Mouse (Mus musculus): ENCODE results near the gene Cldn5. TPM values are rescaled to one million over a fixed set of nuclear protein-coding genes. Genes with fewer than 3 reads are reported as not detected.
A peak's percentile ranks its signal among the peaks of the same experiment; 100 is the strongest.

The Cldn5 gene
- polyA plus RNA-seq, 1 experiment from 2014 or later = 39.2 TPM

DNA sequence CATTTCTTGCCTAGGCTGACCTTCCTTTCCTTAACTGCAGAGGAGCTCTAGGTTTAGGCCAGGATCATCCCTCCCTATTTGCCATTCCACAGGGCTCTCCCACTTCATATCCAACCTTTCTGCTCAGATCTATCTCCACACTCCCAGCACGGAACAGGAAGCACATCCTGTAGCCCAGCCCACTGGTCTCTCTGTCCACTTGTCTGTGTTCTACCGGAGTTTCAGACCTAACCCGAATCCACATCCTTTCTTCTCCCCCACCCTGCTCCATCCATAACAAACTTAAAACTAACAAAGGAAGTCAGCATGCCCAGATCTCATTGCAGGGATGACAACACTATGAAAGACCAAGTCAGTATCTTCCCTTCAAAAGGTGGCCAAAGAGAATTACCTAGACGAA, 10.3 kb upstream of the Cldn5 start:
- Histone ChIP-seq H3K36me3 (no peaks in the 10 kb centered on the region), H3K9ac (replicated peaks) (no peak overlapping the region), H3K27me3 (no peaks in the 10 kb centered on the region), H3K9me3 (no peaks in the 10 kb centered on the region), H3K27ac (replicated peaks) (no peak overlapping the region), H3K4me3 (no peak overlapping the region), H3K4me1 (no peaks in the 10 kb centered on the region), H3K4me2 (replicated peaks) (no peak overlapping the region)
- no peak for ATAC-seq (ENCODE audit: low FRiP score, low read depth)
- 79% methylated on average over 4 of the region's 4 CpGs for WGBS

DNA sequence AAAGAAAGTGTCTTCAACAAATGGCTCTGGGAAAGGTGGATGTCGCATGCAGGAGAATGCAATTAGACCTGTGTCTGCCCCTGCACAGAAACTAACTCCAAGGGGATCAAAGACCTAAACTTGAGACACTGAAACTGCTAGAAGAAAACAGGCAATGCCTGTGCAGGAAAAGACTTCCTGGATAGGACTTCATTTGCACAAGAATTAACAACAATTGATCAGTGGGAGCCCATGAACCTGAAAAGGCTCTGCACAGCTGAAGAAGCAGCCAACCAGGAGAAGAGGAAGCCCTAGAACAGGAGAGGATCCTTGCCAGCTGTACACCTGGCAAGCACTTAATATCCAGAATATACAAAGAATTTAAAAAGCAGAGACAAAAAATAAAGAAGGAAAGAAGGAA, 7.1 kb upstream of the Cldn5 start:
- ATAC-seq (ENCODE audit: low FRiP score, low read depth) = no peak
- Histone ChIP-seq H3K4me3 (no peak overlapping the region), H3K4me2 (replicated peaks) (no peak overlapping the region), H3K9ac (replicated peaks) (no peak overlapping the region), H3K36me3 (no peaks in the 10 kb centered on the region), H3K27ac (replicated peaks) (no peak overlapping the region), H3K9me3 (no peaks in the 10 kb centered on the region), H3K4me1 (peaks cover 3% of the 10 kb centered on the region; the same call in 1 of the 2 replicates), H3K27me3 (peaks cover 2% of the 10 kb centered on the region)
- WGBS = 68% methylated on average over 1 of the region's 1 CpGs

DNA sequence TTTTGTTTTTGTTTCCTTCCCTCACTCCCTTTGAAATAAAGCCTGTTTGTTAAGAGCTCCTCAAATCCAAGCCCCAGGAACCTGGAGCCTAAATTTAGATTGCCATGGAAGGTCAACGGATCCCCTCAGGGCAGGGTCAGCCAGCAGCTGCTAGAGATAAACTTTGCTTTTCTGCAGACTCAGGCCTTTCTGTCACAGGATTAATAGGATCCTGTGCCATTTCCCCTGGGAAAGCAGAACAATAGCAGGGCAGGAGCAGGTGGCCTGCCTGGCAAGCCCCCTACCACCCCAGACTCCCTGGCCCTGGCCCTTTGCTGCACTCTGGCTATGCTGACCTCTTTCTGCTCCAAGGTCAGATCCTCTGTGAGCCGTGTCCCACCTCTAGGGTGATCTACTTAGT, 2.7 kb upstream of the Cldn5 start:
- peaks cover 46% of the 10 kb centered on the region for H3K27me3 ChIP-seq
- H3K9me3 ChIP-seq = no peaks in the 10 kb centered on the region
- peaks cover 17% of the 10 kb centered on the region for H3K4me1 ChIP-seq
- H3K4me2 ChIP-seq (replicated peaks) = no peak overlapping the region
- H3K9ac ChIP-seq (replicated peaks) = no peak overlapping the region
- ATAC-seq (ENCODE audit: low FRiP score, low read depth) = no peak
- no peak overlapping the region for H3K4me3 ChIP-seq
- WGBS = 11% methylated on average over 2 of the region's 2 CpGs
- H3K27ac ChIP-seq (replicated peaks) = no peak overlapping the region
- no peaks in the 10 kb centered on the region for H3K36me3 ChIP-seq

DNA sequence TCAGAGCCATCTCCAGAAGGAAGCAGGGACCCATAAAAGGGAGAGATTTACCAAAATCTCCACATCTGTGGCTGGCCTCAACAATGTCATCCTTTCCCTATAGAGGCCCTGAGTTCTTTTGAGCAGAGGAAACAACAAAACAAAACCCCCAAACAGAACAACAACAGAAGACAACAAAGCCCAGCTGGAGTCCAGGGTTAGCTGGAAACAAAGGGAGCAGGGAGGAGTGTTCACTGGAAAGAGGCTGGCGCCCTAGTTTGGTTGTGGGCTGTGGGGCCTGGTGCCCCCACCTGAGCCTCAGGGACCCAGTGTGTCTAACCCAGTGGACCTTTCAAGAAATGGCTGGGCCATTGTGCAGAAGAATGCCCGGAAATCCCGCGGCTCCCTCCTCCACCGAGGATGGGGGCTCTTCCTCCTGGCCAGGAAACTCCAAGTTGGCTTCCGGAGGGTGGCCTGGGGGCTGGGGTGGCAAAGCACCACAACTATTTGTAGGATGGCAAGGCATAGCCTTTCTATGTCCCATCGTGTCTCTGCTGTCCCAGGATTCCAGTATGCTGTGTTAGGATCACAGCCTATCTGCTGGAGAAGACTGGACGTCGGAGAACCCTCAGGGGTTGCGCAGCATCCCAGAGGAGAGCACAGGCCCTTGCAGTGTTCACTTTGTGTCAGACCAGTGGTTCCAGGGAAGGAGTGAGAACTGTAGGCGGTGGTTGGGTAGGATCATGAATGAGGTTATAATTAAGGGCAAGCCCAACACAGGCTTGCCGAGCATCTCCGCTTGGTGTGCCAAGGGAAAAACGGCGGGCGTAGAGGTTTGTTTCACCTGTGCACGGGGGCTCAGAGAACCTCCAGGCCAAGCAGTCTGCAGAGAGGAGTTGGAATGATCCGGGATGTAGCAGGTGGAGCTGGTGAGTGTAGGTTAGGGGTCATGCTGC, 759 bp upstream of the Cldn5 start:
- H3K4me1 ChIP-seq = peaks cover 17% of the 10 kb centered on the region
- no peak overlapping the region for H3K9ac ChIP-seq (replicated peaks)
- H3K4me2 ChIP-seq (replicated peaks) = peak overlapping the region; percentile 53
- peaks cover 13% of the 10 kb centered on the region; the same call in 1 of the 2 replicates for H3K36me3 ChIP-seq
- peaks cover 58% of the 10 kb centered on the region for H3K27me3 ChIP-seq
- 24% methylated on average over 18 of the region's 18 CpGs for WGBS
- no peaks in the 10 kb centered on the region for H3K9me3 ChIP-seq
- H3K27ac ChIP-seq (replicated peaks) = no peak overlapping the region
- H3K4me3 ChIP-seq = 0 out of 2 replicates have a peak overlapping the region, but pooled peaks have one; percentile 39
- ATAC-seq (ENCODE audit: low FRiP score, low read depth) = no peak

DNA sequence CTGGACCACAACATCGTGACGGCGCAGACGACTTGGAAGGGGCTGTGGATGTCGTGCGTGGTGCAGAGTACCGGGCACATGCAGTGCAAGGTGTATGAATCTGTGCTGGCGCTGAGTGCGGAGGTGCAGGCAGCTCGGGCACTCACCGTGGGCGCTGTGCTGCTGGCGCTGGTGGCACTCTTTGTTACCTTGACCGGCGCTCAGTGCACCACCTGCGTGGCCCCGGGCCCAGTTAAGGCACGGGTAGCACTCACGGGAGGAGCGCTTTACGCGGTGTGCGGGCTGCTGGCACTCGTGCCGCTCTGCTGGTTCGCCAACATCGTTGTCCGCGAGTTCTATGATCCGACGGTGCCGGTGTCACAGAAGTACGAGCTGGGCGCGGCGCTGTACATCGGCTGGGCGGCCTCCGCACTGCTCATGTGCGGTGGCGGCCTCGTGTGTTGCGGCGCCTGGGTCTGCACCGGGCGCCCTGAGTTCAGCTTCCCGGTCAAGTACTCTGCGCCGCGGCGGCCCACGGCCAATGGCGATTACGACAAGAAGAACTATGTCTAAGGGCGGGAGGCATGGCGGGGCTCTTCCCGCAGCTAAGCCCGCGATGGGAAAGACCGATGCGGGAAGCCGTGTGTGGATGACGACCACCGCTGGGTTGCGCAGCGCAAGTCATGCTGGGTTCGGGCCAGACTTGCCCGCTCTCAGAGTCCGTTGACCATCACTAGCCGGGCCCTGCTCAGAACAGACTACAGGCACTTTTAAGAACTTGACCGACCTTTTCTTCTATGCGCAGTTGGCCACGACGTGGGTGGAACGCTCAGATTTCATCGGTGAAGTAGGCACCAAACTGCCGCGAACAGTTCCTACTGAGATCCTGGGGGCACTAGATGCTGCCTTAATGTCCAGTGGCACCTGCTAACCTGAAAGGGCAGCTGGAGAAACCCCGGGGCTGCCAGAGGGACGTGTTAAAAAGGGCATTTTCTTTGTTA, 744 bp downstream of the Cldn5 start:
- Histone ChIP-seq H3K27me3 (peaks cover 58% of the 10 kb centered on the region), H3K4me3 (peak overlapping the region; percentile 39), H3K4me2 (replicated peaks) (peak overlapping the region; percentile 53), H3K27ac (replicated peaks) (no peak overlapping the region), H3K36me3 (peaks cover 27% of the 10 kb centered on the region), H3K4me1 (peaks cover 17% of the 10 kb centered on the region), H3K9me3 (no peaks in the 10 kb centered on the region), H3K9ac (replicated peaks) (0 out of 2 replicates have a peak overlapping the region, but pooled peaks have one; percentile 0)
- ATAC-seq (ENCODE audit: low FRiP score, low read depth) = peak; percentile 52; the same call in 1 of the 2 replicates
- WGBS = 3% methylated on average over 80 of the region's 80 CpGs

DNA sequence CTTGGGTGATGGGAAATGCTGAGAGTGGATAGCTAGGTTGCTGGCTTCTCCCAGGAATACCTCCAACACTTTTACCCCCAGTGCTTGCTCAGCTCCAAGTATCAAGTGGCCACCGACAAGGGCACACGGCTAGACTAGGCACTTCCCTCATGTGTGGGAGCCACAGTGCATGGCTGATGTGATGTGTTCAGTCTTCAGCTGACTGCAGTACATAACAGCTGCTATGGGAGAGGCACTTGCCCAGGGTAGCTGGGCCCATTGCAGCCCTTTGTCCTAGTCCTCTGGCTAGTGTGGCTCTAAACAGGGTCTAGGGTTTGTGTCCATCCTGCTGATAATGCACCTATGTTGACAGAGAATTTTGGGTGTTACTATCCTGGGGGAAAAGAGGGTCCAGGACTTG, 1.8 kb downstream of the Cldn5 start:
- WGBS = 57% methylated on average over 2 of the region's 2 CpGs
- Histone ChIP-seq H3K4me2 (replicated peaks) (no peak overlapping the region), H3K4me3 (0 out of 2 replicates have a peak overlapping the region, but pooled peaks have one; percentile 39), H3K36me3 (peaks cover 34% of the 10 kb centered on the region), H3K27me3 (peaks cover 58% of the 10 kb centered on the region), H3K27ac (replicated peaks) (no peak overlapping the region), H3K4me1 (peaks cover 17% of the 10 kb centered on the region), H3K9ac (replicated peaks) (no peak overlapping the region), H3K9me3 (no peaks in the 10 kb centered on the region)
- no peak for ATAC-seq (ENCODE audit: low FRiP score, low read depth)

DNA sequence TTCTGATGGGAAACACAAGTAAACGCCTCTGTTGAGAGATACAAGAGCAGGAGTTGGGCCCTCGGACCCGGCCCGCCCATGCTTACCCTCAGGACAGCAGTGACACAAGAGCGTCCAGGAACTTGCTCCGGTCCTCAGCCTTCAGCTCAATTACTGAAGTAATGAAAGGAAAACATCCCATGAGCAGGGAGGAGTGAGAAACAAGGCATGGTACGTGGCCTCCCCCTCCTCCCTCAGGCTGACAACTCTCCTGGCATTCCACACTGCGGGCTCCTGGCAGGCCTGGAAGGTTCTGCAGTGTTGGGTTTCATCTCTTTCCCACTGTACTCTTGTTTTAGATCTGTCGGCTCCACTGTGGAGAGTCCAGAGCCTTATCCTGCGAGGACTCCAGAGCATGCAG, 5.2 kb downstream of the Cldn5 start:
- no peak overlapping the region for H3K27ac ChIP-seq (replicated peaks)
- peaks cover 10% of the 10 kb centered on the region; the same call in 1 of the 2 replicates for H3K4me1 ChIP-seq
- H3K9me3 ChIP-seq = no peaks in the 10 kb centered on the region
- no peak for ATAC-seq (ENCODE audit: low FRiP score, low read depth)
- H3K4me3 ChIP-seq = no peak overlapping the region
- H3K4me2 ChIP-seq (replicated peaks) = no peak overlapping the region
- no peak overlapping the region for H3K9ac ChIP-seq (replicated peaks)
- WGBS = 89% methylated on average over 10 of the region's 10 CpGs
- H3K27me3 ChIP-seq = peaks cover 33% of the 10 kb centered on the region
- H3K36me3 ChIP-seq = peaks cover 53% of the 10 kb centered on the region

DNA sequence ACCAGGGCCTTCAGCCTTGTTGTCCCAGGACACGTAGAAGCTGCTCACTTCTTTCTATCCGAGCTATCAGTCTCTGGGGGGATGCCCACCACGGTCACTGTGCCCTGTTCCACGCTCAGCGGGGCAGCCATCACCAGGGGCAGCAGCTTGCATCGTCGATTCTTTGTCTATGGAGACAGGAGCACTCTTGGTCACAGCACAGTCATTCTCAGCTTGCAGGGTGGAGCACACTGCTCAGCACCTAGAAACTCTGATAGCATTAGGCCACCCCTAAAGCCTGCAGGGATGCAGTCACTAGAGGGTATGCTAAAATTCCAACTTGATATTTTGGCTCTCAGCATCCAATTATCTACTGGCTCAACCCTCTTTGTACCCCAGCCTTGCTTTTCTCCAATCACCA, 8.4 kb downstream of the Cldn5 start:
- no peaks in the 10 kb centered on the region for H3K4me1 ChIP-seq
- no peak overlapping the region for H3K27ac ChIP-seq (replicated peaks)
- no peak overlapping the region for H3K4me3 ChIP-seq
- 93% methylated on average over 7 of the region's 7 CpGs for WGBS
- H3K27me3 ChIP-seq = peaks cover 1% of the 10 kb centered on the region
- H3K36me3 ChIP-seq = peaks cover 70% of the 10 kb centered on the region
- no peak for ATAC-seq (ENCODE audit: low FRiP score, low read depth)
- no peak overlapping the region for H3K9ac ChIP-seq (replicated peaks)
- no peak overlapping the region for H3K4me2 ChIP-seq (replicated peaks)
- no peaks in the 10 kb centered on the region for H3K9me3 ChIP-seq

DNA sequence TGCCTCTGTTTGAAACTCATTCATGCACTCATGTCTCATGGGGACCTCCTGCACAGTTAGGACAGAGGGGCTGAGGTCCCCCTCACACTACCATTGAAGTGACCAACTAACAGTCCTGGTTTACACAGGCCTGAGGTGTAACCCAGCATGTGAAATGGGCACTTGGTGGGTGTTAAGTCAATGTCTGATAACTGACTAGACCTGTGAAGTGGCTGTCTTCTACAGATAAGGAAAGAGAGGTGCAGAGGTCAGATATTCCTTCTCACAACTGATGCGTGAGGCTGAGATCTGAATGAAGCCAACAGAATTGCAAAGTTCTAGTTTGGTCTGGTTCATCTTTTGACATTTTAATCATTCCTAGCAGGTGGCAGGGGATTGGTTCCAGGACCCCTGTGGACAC, 8.8 kb downstream of the Cldn5 start:
- H3K27ac ChIP-seq (replicated peaks) = no peak overlapping the region
- H3K4me2 ChIP-seq (replicated peaks) = no peak overlapping the region
- peaks cover 69% of the 10 kb centered on the region for H3K36me3 ChIP-seq
- H3K9me3 ChIP-seq = no peaks in the 10 kb centered on the region
- WGBS = 82% methylated on average over 1 of the region's 1 CpGs
- ATAC-seq (ENCODE audit: low FRiP score, low read depth) = no peak
- no peak overlapping the region for H3K4me3 ChIP-seq
- no peaks in the 10 kb centered on the region for H3K4me1 ChIP-seq
- H3K9ac ChIP-seq (replicated peaks) = no peak overlapping the region
- H3K27me3 ChIP-seq = no peaks in the 10 kb centered on the region

DNA sequence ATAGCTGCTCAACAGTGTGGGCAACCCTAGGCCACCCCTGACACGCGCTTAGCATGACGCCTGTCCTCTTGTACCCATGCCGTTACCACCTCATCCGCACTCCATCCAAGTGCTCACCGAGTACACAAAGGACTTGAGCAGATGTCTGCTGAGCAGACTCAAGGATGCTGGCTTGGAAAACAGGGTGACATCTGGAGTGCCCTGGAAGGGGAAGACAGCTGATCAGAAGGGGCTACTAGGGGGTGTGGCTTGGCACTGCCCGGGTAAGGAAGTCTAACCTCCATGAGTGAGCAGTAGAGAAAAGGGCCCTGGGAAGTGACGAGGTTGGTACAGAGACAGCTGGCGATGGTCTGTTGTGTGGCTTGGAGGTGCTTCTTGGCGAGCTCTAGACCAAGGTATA, 10.0 kb downstream of the Cldn5 start:
- no peak overlapping the region for H3K9ac ChIP-seq (replicated peaks)
- H3K4me1 ChIP-seq = no peaks in the 10 kb centered on the region
- 92% methylated on average over 10 of the region's 10 CpGs for WGBS
- no peak overlapping the region for H3K4me2 ChIP-seq (replicated peaks)
- H3K4me3 ChIP-seq = no peak overlapping the region
- no peaks in the 10 kb centered on the region for H3K9me3 ChIP-seq
- ATAC-seq (ENCODE audit: low FRiP score, low read depth) = no peak
- peaks cover 64% of the 10 kb centered on the region for H3K36me3 ChIP-seq
- H3K27ac ChIP-seq (replicated peaks) = no peak overlapping the region
- H3K27me3 ChIP-seq = no peaks in the 10 kb centered on the region

DNA sequence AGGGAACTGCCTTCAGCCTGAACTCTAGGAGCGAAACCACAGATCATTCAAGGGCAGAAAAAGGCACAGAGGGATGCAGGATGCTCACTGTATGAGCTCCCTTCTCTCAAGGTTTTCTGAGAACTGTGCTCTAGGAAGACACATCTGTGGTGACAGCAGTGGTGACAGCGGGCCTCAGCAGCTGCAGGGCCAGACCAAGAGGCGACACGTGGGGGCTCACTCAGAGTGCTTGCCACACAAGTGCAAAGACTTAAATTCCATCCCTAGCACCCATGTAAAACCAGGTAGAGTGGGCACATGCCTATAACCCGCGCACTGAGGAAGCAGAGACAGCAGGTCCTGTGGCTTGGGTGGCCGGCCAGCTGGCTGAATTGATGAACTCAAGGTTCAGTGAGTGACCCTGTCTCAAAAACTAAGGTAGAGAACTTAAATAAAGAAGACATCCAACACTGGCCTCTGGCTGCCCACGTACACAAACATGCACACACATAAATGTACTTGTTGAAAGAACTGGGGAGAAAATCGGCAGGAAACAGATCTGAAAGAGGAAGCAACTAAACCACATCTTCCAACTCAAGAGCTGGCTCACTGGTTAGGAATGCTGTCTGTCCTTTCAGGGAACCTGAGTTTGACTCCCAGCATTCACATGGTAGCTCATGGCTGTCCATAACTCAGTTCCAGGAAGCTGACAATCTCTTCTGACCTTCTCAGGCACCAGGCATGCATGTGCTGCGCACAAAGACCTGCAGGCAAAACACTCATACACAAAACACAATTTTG, 12.2 kb downstream of the Cldn5 start:
- no peak for ATAC-seq (ENCODE audit: low FRiP score, low read depth)

More for the DNA sequence above, 12.2 kb downstream of the Cldn5 start:
- no peaks in the 10 kb centered on the region for H3K27me3 ChIP-seq
- H3K4me3 ChIP-seq = no peak overlapping the region
- no peaks in the 10 kb centered on the region for H3K4me1 ChIP-seq
- 92% methylated on average over 10 of the region's 10 CpGs for WGBS
- H3K36me3 ChIP-seq = peaks cover 68% of the 10 kb centered on the region
- no peak overlapping the region for H3K27ac ChIP-seq (replicated peaks)
- H3K9me3 ChIP-seq = no peaks in the 10 kb centered on the region
- no peak overlapping the region for H3K9ac ChIP-seq (replicated peaks)
- H3K4me2 ChIP-seq (replicated peaks) = no peak overlapping the region
